Mouse (Mus musculus) liver, embryonic 15.5 days (tissue): ENCODE data around the gene Nccrp1. TPM values are rescaled to one million over a fixed set of nuclear protein-coding genes. Genes with fewer than 3 reads are reported as not detected.
"Not testable (repeated sequence)": the region's sequence is repeated elsewhere in the genome, so short reads cannot be mapped to it uniquely, and the experiment has no call there.

Source experiments
- ATAC-seq: fragments of 200-750 bp; cut with Nextera tagmentation; 2 replicates; pipeline ENCODE4 v1.8.0; 2017; ENCODE audit warnings: moderate number of reproducible peaks, mild to moderate bottlenecking, moderate library complexity; ENCODE audit not compliant: insufficient read depth
- H3K27ac ChIP-seq: fragments of 300-500 bp; sonication (generic); replicated peaks from 2 replicates; pipeline ENCODE4 v1.5.1; 2015; ENCODE audit warnings: mild to moderate bottlenecking, inconsistent platforms
- H3K27me3 ChIP-seq: fragments of 300-500 bp; sonication (generic); 2 replicates; pipeline ENCODE4 v1.6.1; 2015; ENCODE audit warnings: mild to moderate bottlenecking, inconsistent platforms
- H3K36me3 ChIP-seq: fragments of 300-500 bp; sonication (generic); replicated peaks from 2 replicates; pipeline ENCODE4 v1.6.1; 2015; ENCODE audit warnings: moderate library complexity, mild to moderate bottlenecking, inconsistent platforms
- H3K4me1 ChIP-seq: fragments of 300-500 bp; sonication (generic); replicated peaks from 2 replicates; pipeline ENCODE4 v1.6.1; 2015; ENCODE audit warnings: inconsistent platforms
- H3K4me2 ChIP-seq: fragments of 300-500 bp; sonication (generic); 2 replicates; pipeline ENCODE4 v1.6.1; 2015; ENCODE audit warnings: moderate library complexity, mild to moderate bottlenecking, inconsistent platforms
- H3K4me3 ChIP-seq: fragments of 300-500 bp; sonication (generic); replicated peaks from 2 replicates; pipeline ENCODE4 v1.5.1; 2015; ENCODE audit warnings: mild to moderate bottlenecking, inconsistent platforms
- H3K9ac ChIP-seq: fragments of 300-500 bp; sonication (generic); 2 replicates; pipeline ENCODE4 v1.6.1; 2015; ENCODE audit warnings: moderate library complexity, mild to moderate bottlenecking, inconsistent platforms
- H3K9me3 ChIP-seq: fragments of 300-500 bp; sonication (generic); replicated peaks from 2 replicates; pipeline ENCODE4 v1.6.1; 2016; ENCODE audit warnings: inconsistent platforms
- WGBS: fragments of 180-500 bp; shearing (Covaris S2); methylation state at CpG from one replicate; pipeline ENCODE4 v1.1.7; 2015; ENCODE audit warnings: mixed read lengths; ENCODE audit not compliant: insufficient replicate concordance; 5-methylcytosine and 5-hydroxymethylcytosine counted together
- microRNA-seq: library from miRNA; unstranded; fragments of <30 nt; microRNA quantifications from one replicate; pipeline ENCODE4, GENCODE M21; 2016
- polyA plus RNA-seq: library from polyadenylated mRNA; unstranded; fragments of >200 nt; fragmentation: Nextera tagmentation; extraction: Ambion mirVana; gene quantifications from 2 replicates; pipeline ENCODE4 v1.2.1, GENCODE M21; 2015

The Nccrp1 gene
- polyA plus RNA-seq, 1 experiment from 2014 or later = not detected

DNA sequence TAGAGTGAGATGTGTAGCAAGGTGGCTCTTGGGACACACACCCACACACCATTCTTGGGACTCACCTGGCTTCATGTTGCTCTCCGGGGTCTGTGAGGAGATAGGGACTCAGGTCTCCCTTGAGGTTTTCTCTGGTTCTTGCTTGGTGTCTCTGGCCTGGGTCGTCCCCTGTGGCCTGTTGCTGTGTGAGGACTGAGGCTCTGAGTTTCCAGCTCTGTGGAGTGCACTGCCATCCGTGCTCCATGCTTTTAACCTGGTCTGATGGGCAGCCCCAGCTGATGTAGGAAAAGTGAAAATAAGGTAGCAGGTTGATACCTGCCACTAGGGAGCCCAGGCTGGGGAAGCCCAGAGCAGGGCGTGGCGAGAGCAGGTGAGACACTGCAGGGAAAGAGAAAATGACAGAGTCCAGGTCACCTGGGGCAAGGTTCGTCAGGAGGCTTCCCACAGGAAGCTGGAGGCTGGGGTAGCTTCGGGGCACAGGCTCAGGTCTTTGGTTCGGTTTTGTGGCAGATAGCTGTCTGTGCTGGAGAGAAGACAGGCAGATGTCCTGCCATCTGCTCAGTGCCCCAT is 36.6 kb downstream of the Nccrp1 start, which contains the start of gene Ifnl2:
Ifnl2 (minus strand) TSS at position 51 of the 570 bp plus-strand sequence.
- not testable (repeated sequence) for H3K9ac ChIP-seq, ATAC-seq, H3K27ac ChIP-seq, H3K4me2 ChIP-seq, H3K36me3 ChIP-seq, H3K9me3 ChIP-seq, H3K27me3 ChIP-seq, H3K4me1 ChIP-seq, H3K4me3 ChIP-seq
- WGBS = 32% methylated on average over 8 of the region's 8 CpGs

DNA sequence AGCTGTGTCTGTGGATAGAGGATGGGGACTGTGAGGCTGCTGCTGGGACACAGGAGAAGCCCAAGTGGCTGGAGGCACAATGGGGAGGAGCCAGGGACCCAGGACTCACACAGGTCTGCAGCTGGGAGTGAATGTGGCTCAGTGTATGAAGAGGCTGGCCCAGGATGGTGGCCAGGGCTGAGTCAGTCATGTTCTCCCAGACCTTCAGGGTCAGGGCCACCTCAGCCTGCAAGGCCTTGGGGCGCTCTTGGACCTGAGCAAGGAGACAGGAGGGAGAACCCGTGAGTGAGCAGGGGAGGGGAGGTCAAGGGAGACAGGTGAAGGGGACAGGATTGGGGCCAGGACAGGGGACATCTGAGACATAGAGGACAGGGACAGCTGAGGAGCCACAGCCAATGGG is 37.9 kb downstream of the Nccrp1 start:
- H3K27me3 ChIP-seq, H3K4me3 ChIP-seq, H3K36me3 ChIP-seq, ATAC-seq, H3K9me3 ChIP-seq, H3K4me2 ChIP-seq, H3K4me1 ChIP-seq, H3K27ac ChIP-seq, H3K9ac ChIP-seq: not testable (repeated sequence)
- WGBS = 53% methylated on average over 2 of the region's 2 CpGs

DNA sequence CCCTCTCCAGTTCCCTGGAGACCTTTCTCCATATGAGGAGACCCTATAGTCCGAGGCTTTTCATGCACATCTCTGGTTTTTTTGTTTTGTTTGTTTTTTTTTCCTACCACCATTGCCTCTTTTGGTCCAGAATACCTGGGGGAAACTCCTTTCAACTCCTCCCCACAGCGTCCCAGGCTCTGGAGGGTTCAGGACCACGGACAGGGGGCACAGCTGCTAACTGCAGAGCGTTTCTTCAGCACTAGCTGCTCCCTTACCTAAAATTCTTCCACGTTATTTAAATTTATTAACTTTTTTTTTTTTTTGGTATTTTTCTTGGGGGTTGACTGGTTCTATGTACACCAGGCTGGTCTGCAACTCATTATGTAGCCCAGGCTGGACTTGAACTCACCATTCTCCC is 41.5 kb downstream of the Nccrp1 start:
- no peak overlapping the region for H3K4me3 ChIP-seq
- no peaks in the 10 kb centered on the region for H3K4me1 ChIP-seq
- H3K9ac ChIP-seq = no peak overlapping the region
- no peaks in the 10 kb centered on the region for H3K36me3 ChIP-seq
- no peak overlapping the region for H3K27ac ChIP-seq
- no peaks in the 10 kb centered on the region for H3K9me3 ChIP-seq
- H3K27me3 ChIP-seq = no peaks in the 10 kb centered on the region; the same call in 1 of the 2 replicates
- no peak overlapping the region for H3K4me2 ChIP-seq
- WGBS = 1% methylated on average over 5 of the region's 5 CpGs
- no peak for ATAC-seq

DNA sequence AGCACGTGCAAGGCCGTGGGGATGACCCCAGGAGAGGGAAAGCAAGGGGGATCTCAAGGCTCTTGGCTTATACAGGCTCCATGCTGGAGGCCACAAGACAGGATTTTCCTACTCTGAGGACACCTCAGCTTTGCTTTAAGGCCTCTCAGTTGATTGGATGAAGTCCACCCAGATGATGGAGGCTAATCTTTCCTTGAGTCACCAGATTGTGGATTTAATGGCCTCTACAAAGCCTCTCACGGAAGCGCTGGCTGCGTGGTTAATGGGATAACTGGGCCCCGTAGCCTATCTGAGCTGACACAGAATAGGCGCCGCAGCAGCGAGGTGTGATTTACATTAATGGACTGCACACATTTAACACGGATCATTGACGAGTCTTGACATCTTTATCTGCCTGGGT is 51.6 kb downstream of the Nccrp1 start:
- no peaks in the 10 kb centered on the region for H3K27me3 ChIP-seq
- no peaks in the 10 kb centered on the region for H3K9me3 ChIP-seq
- no peak overlapping the region for H3K4me2 ChIP-seq
- no peak for ATAC-seq
- H3K9ac ChIP-seq = no peak overlapping the region
- H3K4me1 ChIP-seq = no peaks in the 10 kb centered on the region; the same call in 1 of the 2 replicates
- 60% methylated on average over 11 of the region's 11 CpGs for WGBS
- H3K4me3 ChIP-seq = no peak overlapping the region
- H3K27ac ChIP-seq = no peak overlapping the region
- no peaks in the 10 kb centered on the region for H3K36me3 ChIP-seq

Small RNA genes within 50 kb of the gene (microRNA-seq; reads per million reads assigned to microRNA genes)
- gene Mir7049 = 2.0 reads per million

Other genes with a start within 250 kb of the Nccrp1 start
- gene Dll3, start 245.0 kb downstream of the Nccrp1 start, polyA plus RNA-seq = not detected in 2 replicates
- 78.3 and 85.2 TPM in 2 replicates for gene Timm50, start 235.2 kb downstream of the Nccrp1 start, polyA plus RNA-seq
- gene Supt5, start 208.5 kb downstream of the Nccrp1 start, polyA plus RNA-seq = 29.9 and 35.3 TPM in 2 replicates
- 540 and 619 TPM in 2 replicates for gene Rps16, start 196.6 kb downstream of the Nccrp1 start, polyA plus RNA-seq
- gene Plekhg2, start 174.7 kb downstream of the Nccrp1 start, polyA plus RNA-seq = 4.5 and 5.1 TPM in 2 replicates
- gene Zfp36, start 167.0 kb downstream of the Nccrp1 start, polyA plus RNA-seq = 8.3 and 8.8 TPM in 2 replicates
- gene Med29, start 154.5 kb downstream of the Nccrp1 start, polyA plus RNA-seq = 23.9 and 25.6 TPM in 2 replicates
- 24.6 and 26.2 TPM in 2 replicates for gene Paf1, start 154.3 kb downstream of the Nccrp1 start, polyA plus RNA-seq
- 32.4 and 35.6 TPM in 2 replicates for gene Gmfg, start 109.8 kb downstream of the Nccrp1 start, polyA plus RNA-seq
- 0.09 and 0.20 TPM in 2 replicates for gene Lrfn1, start 95.3 kb downstream of the Nccrp1 start, polyA plus RNA-seq
- gene Ifnl2, start 36.8 kb downstream of the Nccrp1 start, polyA plus RNA-seq = not detected in 2 replicates
- not detected in 2 replicates for gene Ifnl3, start 24.4 kb downstream of the Nccrp1 start, polyA plus RNA-seq
- gene Sycn, start 6.4 kb downstream of the Nccrp1 start, polyA plus RNA-seq = 0.68 TPM in 1 of 2 replicates, not detected in the other
- gene Samd4b, start 50.9 kb upstream of the Nccrp1 start, polyA plus RNA-seq = 5.6 and 6.6 TPM in 2 replicates
- gene Pak4, start 50.9 kb upstream of the Nccrp1 start, polyA plus RNA-seq = 17.9 and 19.2 TPM in 2 replicates
- not detected in 2 replicates for gene Acp7, start 84.1 kb upstream of the Nccrp1 start, polyA plus RNA-seq
- 0.15 and 0.24 TPM in 2 replicates for gene Fbxo27, start 145.6 kb upstream of the Nccrp1 start, polyA plus RNA-seq
- 1.1 and 1.3 TPM in 2 replicates for gene Fbxo17, start 169.6 kb upstream of the Nccrp1 start, polyA plus RNA-seq
- gene Mrps12, start 194.6 kb upstream of the Nccrp1 start, polyA plus RNA-seq = 73.3 and 77.7 TPM in 2 replicates
- gene Sars2, start 194.7 kb upstream of the Nccrp1 start, polyA plus RNA-seq = 12.2 and 12.4 TPM in 2 replicates
- gene Ccer2, start 208.9 kb upstream of the Nccrp1 start, polyA plus RNA-seq = not detected in 2 replicates
- 25.9 and 26.0 TPM in 2 replicates for gene Sirt2, start 219.5 kb upstream of the Nccrp1 start, polyA plus RNA-seq
- gene Nfkbib, start 220.3 kb upstream of the Nccrp1 start, polyA plus RNA-seq = 29.4 and 33.3 TPM in 2 replicates
- gene Rinl, start 241.7 kb upstream of the Nccrp1 start, polyA plus RNA-seq = 9.4 and 10.2 TPM in 2 replicates